Mouse (Mus musculus) bone marrow macrophage, adult 2 months (primary cell): ENCODE results near the gene Kmt2d. TPM values are rescaled to one million over a fixed set of nuclear protein-coding genes. Genes with fewer than 3 reads are reported as not detected.
A peak's percentile ranks its signal among the peaks of the same experiment; 100 is the strongest.

Experiments
- H3K27ac ChIP-seq: 2 replicates; pipeline ENCODE4 v1.5.1; 2012; ENCODE audit warnings: low read depth, low read length; ENCODE audit not compliant: insufficient read depth
- H3K4me1 ChIP-seq: 2 replicates; pipeline ENCODE4 v1.6.1; 2012; ENCODE audit warnings: low read length; ENCODE audit not compliant: control insufficient read depth, insufficient read depth
- H3K4me3 ChIP-seq: 2 replicates; pipeline ENCODE4 v1.5.1; 2012; ENCODE audit warnings: mild to moderate bottlenecking, low read length, moderate library complexity; ENCODE audit not compliant: insufficient read depth
- CTCF ChIP-seq: IDR thresholded peaks from 2 replicates; pipeline ENCODE4 v1.5.1; 2012; ENCODE audit warnings: low read depth, mild to moderate bottlenecking, low read length, moderate library complexity
- POLR2A ChIP-seq: IDR thresholded peaks from 2 replicates; pipeline ENCODE4 v1.6.1; 2012; ENCODE audit warnings: mild to moderate bottlenecking, low read depth, low read length, borderline replicate concordance
- polyA plus RNA-seq: library from polyadenylated mRNA; stranded (reverse); fragments of >200 nt; gene quantifications from 2 replicates; pipeline ENCODE4 v1.2.4, GENCODE M21; 2012; ENCODE audit not compliant: missing spikeins, insufficient read depth, insufficient read length

Gene Kmt2d
- polyA plus RNA-seq, 1 experiment, result 69.1 TPM

DNA sequence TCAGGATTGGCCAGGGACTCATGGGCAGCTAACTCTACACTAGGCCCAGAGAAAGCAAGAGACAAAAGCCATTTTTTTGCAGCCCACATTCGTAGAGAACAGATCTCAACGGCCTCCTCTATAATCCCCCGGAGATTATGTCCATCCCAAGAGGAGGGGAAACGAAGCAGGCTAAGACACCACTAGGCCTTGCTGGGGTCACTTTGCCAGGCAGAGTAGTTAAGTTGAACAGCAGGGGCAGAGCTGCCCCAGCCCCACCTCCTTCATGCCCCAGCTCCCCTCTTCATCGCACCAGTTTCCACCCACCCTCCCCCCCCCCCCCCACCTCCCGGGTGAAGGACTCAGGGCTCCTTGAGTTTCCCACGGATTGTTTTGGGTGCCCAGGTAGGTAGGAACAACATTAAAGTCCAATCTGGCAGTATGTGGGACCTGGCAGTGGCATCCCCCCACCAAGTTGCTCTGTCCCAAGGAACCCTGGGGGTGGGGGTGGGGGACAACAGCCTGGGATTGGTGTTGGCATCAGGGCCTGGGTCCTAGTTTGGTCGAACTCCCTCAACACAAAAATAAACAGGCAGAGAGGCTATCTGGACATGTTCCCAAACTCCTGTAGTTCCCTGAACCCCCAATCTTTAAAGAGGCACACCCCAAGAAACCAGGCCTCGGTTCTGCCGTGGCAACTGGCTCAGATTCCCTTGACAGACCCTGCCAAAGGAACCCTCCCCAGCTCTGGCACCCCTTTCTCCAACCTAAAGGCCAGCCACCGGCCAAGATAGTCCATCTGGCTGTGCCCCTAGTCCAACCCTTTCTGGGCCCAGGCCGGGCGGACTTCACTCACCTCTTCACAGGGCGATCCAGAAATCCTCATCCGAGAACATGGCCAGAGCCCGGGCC, 580 bp downstream of the Kmt2d start:
- TF ChIP-seq CTCF, result no peak
- no peak for TF ChIP-seq POLR2A
- H3K4me1 ChIP-seq, result peaks cover 10% of the 10 kb centered on the region
- peak overlapping the region; percentile 91 for H3K4me3 ChIP-seq
- H3K27ac ChIP-seq, result peak overlapping the region; percentile 16; the same call in 1 of the 2 replicates

DNA sequence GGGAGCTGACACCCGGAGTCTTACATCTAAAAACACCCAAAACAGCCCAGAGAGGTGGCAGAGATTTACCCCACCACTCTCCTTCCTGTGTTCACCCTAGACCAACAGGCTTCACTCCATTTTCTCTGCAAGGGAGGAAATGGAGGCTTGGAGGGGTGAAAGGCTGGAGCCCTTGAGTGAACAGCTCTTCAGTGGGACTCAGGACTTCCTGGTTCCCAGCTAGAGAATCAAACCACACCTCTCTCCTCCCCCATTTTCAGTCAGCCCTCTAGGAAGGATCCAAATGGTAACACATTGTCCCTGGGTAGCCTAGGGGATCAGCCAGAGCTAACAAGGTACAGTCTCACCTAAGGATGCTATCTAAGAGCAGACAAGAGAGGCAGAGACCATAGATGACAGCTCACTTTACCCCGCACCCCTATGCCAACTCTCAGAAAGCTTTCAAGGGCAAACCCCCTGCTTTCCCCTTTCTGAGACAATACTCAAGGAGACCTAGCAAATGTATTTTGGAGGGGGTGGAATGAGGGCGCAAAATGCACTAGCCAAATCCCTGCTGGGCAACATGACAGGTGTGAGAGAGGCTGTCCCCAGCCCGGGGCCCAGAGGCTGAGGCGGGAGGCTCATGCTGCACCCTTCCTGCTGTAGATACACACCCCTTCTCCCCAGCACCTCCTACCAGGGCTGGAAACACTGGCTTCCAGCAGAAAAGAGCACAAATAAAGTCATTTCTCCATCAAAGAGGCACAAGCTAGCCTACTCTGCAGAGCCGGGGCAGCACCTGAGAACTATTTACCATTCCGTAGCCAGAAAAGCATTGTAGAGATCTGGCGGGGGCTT, 1.4 kb downstream of the Kmt2d start:
- no peak overlapping the region for H3K27ac ChIP-seq
- TF ChIP-seq POLR2A (no peak), CTCF (no peak)
- H3K4me3 ChIP-seq, result peak overlapping the region; percentile 91
- H3K4me1 ChIP-seq, result peaks cover 10% of the 10 kb centered on the region

DNA sequence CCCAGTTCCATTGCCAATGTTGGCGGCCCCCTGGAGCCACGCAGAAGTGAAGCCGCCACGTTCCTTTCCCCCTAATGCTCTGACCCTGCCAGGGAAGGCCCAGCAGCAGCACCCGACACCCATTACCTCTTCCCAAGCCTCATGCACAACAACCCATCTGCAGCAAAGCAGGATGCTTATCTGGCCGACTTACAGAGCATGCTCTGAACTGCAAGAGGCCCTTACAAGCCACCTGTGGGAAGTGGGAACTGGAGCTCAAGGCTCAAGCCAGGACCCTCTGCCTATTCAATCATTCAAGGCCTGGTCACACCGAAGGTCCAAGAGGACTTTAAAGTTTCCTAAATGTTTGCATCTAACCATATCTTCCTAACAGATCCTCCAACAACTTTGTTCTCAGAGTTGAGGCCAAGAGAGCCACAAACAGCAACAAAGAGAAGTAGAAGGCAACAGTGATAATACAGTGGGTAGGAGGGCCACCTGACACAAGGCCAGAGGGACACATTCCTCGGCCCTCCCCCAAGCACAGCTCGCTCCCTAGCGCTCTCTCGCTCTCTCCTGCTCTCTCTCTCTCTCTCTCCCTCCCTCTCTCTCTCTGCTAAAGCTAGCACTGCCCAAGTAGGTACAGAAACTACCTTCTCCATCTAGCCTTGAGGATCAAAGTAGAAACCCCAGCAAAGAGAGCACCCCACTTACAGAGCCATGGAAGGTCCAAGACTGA, 2.5 kb downstream of the Kmt2d start:
- H3K4me1 ChIP-seq, result peaks cover 10% of the 10 kb centered on the region

DNA sequence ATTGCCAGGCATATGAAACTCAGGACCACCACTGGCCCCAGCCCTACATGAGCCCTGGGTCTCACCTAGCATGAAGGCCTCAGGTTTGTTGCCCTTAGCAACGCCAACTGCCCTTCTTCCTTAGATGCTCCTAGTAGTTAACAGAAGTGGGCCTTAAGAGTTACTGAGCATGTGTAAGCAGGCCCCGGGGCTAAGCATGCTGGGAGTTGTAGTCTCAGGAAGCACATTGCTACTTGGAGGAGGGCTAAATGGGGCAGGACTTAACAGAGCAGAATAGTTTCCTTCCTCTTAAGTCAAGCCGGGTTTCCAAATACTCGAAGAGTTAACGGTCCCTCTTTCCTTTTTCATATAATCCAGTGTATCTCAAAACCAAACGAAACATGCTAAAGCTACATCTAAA, 3.7 kb downstream of the Kmt2d start:
- TF ChIP-seq POLR2A (no peak), CTCF (no peak)
- H3K4me3 ChIP-seq, result peak overlapping the region; percentile 91
- peak overlapping the region; percentile 30 for H3K27ac ChIP-seq
- H3K4me1 ChIP-seq, result peaks cover 10% of the 10 kb centered on the region

More for the DNA sequence above, 2.5 kb downstream of the Kmt2d start:
- no peak overlapping the region for H3K27ac ChIP-seq
- TF ChIP-seq POLR2A, result no peak
- TF ChIP-seq CTCF, result no peak
- peak overlapping the region; percentile 91 for H3K4me3 ChIP-seq

DNA sequence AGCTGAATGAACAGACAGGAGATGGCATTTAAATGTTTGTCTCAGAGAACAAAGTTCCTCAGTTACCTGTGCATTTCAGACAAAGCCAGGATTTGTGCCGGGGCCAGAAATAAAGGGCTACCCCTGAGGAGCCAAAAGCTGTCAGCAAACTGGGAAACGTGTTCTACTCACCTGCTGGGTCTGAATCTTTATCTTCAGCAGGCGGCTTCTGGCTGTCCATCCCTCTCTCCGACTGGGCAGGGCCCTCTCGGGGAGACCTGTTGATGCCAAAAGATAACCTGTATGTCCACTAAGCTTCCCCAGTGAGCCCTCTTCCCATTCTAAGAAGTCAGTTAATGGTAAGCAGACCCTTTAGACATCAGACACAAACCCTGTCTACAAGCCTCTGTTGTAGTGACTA, 4.5 kb downstream of the Kmt2d start:
- H3K27ac ChIP-seq, result no peak overlapping the region
- TF ChIP-seq CTCF, result no peak
- no peak overlapping the region for H3K4me3 ChIP-seq
- H3K4me1 ChIP-seq, result peaks cover 10% of the 10 kb centered on the region

DNA sequence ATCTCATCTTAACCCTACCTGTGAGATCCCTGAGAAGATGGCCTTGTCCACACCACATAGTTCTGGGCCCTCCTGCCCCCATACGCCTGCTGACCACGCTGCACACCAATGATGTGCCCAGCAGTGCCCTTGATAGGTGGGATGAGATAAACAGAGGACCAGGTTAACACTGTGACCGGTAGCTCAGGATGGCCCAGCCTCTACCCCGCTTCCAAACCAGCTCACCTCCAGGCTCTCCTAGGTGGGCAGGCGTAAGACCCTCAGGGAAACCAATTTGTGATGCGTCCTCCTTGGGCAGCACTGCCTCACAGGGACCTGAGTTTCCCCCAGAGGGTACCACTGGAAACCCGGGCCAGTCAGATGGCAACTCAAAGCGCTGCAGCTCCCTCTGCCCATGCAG, 5.2 kb downstream of the Kmt2d start:
- no peak overlapping the region for H3K27ac ChIP-seq
- TF ChIP-seq POLR2A (no peak), CTCF (no peak)
- peaks cover 10% of the 10 kb centered on the region for H3K4me1 ChIP-seq
- no peak overlapping the region for H3K4me3 ChIP-seq

DNA sequence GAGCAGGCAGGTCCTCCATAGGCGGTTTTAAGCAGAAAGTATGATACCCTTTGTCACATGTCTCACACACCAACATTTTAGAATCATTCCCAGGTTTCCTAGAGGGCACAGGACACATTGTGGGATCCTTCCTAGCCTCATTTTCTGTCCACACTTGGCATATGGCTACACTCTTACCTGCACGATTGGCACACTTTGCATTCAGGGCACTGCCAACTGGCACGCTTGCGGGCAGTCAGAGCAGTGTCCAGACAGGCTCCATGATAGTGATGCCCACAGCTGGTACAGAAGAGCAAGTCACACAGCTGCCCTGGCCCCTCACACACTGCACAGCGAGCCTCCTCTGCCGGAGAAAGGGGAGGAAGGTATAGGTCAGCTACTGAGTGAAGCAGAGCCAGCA, 6.1 kb downstream of the Kmt2d start:
- H3K4me1 ChIP-seq, result peaks cover 10% of the 10 kb centered on the region
- H3K4me3 ChIP-seq, result no peak overlapping the region
- TF ChIP-seq POLR2A, result no peak
- TF ChIP-seq CTCF, result no peak
- no peak overlapping the region for H3K27ac ChIP-seq

DNA sequence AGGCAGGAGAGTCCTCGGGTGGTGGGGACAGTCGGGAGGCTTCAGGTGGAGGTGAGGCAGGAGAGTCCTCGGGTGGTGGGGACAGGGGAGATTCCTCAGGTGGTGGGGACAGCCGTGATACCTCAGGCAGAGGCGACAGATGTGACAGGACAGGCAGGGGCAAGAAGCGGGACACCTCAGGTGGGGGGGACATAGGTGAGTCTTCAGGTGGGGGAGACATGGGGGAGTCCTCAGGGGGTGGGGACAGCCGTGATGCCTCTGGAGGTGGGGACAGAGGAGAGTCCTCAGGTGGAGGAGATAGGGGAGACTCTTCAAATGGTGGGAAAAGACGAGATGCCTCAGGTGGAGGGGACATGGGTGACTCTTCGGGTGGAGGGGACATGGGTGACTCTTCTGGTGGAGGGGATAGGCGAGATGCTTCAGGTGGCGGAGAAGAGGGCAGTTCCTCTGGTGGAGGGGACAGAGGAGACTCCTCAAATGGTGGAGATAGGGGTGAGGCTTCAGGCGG, 7.5 kb downstream of the Kmt2d start:
- Histone ChIP-seq H3K4me3 (no peak overlapping the region), H3K4me1 (peaks cover 6% of the 10 kb centered on the region), H3K27ac (no peak overlapping the region)
- no peak for TF ChIP-seq CTCF
- no peak for TF ChIP-seq POLR2A

DNA sequence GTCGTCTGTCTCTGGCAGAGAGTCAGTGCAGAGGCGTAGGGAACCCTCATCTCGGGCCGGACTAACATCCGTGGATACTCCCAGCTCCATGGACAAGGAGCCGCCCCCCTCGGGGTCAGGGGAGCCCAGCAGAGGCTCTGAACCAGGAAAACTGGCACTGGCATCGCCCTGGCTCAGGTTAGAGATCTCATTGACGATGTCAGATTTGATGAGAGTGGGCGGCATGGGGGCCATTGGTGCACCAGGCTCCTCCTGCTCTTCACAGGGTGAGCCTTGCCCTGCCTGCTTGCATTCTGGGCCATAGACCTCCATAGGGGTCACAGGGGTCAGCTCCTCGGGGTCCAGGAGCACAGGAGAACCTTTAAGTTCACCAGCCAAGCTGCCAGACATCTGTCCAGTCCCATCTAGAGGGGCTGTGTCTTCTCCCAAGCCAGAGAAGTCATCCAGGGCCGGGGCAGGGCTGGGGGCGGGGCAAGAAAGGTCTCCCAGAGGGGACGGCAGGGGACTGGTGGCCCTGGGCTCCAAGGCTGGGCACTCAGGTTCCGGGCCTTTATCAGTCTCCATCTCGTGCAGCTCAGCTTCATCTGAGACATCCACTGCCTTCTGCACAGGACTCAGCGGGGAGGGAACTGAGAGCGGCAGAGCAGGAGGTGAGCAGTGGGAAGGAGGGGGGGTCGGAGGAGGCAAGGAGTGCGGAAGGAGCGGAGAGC, 9.1 kb downstream of the Kmt2d start:
- Histone ChIP-seq H3K27ac (no peak overlapping the region), H3K4me3 (no peak overlapping the region), H3K4me1 (no peaks in the 10 kb centered on the region)
- TF ChIP-seq POLR2A (no peak), CTCF (no peak)
